Mouse (Mus musculus): Measurements from ENCODE around the gene Zfp92. TPM values are rescaled to one million over a fixed set of nuclear protein-coding genes. Genes with fewer than 3 reads are reported as not detected.

Gene Zfp92
- polyA plus RNA-seq, 1 experiment from 2014 or later, result 0.13 TPM

DNA sequence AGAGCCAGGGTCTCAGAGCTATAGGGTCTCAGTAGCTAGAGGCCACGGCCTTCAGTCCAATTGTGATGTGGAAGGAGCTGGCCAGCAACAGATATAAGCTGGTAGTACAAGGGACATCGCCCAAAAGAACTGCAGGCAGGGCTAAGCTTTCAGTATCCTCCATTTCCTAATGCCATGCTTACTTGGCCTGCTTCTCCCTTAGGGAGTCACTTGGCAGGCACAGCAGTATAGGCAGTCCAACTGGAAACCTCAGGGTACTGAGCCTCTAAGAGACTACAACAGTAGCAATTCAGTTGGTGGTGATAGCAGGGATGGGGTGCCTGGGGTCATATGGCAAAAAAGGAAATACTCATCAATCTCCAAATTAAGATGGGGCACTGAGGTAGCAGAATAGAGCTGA is 66.6 kb downstream of the Zfp92 start:
- H3K9me3 ChIP-seq, result no peaks in the 10 kb centered on the region
- H3K4me1 ChIP-seq, result peaks cover 11% of the 10 kb centered on the region
- no peak for DNase-seq (ENCODE audit: low spot score)
- H3K27ac ChIP-seq, result no peak overlapping the region
- H3K36me3 ChIP-seq, result no peaks in the 10 kb centered on the region
- H3K27me3 ChIP-seq (ENCODE audit: insufficient read depth, poor library complexity, severe bottlenecking), result peaks cover 44% of the 10 kb centered on the region; the same call in 1 of the 2 replicates
- no peak overlapping the region for H3K4me3 ChIP-seq
- 82% methylated on average over 2 of the region's 2 CpGs for WGBS

Other genes starting within 250 kb of the Zfp92 start
- not detected in 2 replicates for gene Spin2d, start 234.1 kb upstream of the Zfp92 start, polyA plus RNA-seq (2016; fragmentation: Nextera tagmentation; extraction: Ambion mirVana)
- gene Xlr3b, start 218.9 kb upstream of the Zfp92 start, polyA plus RNA-seq (2016; fragmentation: Nextera tagmentation; extraction: Ambion mirVana), result 6.0 and 9.8 TPM in 2 replicates
- gene Xlr4b, start 196.8 kb upstream of the Zfp92 start, polyA plus RNA-seq (2016; fragmentation: Nextera tagmentation; extraction: Ambion mirVana), result 0.74 and 0.83 TPM in 2 replicates
- 7.6 and 8.1 TPM in 2 replicates for gene F8a, start 182.8 kb upstream of the Zfp92 start, polyA plus RNA-seq (2016; fragmentation: Nextera tagmentation; extraction: Ambion mirVana)
- 0.25 and 0.34 TPM in 2 replicates for gene Xlr4c, start 168.0 kb upstream of the Zfp92 start, polyA plus RNA-seq (2016; fragmentation: Nextera tagmentation; extraction: Ambion mirVana)
- not detected in 2 replicates for gene Xlr3c, start 145.7 kb upstream of the Zfp92 start, polyA plus RNA-seq (2016; fragmentation: Nextera tagmentation; extraction: Ambion mirVana)
- not detected in 2 replicates for gene Xlr5a, start 118.1 kb upstream of the Zfp92 start, polyA plus RNA-seq (2016; fragmentation: Nextera tagmentation; extraction: Ambion mirVana)
- gene Xlr5c, start 118.1 kb upstream of the Zfp92 start, polyA plus RNA-seq (2016; fragmentation: Nextera tagmentation; extraction: Ambion mirVana), result not detected in 2 replicates
- gene Gm45015, start 74.3 kb upstream of the Zfp92 start, polyA plus RNA-seq (2016; fragmentation: Nextera tagmentation; extraction: Ambion mirVana), result not detected in 2 replicates
- gene Zfp275, start 68.5 kb upstream of the Zfp92 start, polyA plus RNA-seq (2016; fragmentation: Nextera tagmentation; extraction: Ambion mirVana), result 12.7 and 13.6 TPM in 2 replicates
- not detected in 2 replicates for gene Gm18336, start 12.4 kb upstream of the Zfp92 start, polyA plus RNA-seq (2016; fragmentation: Nextera tagmentation; extraction: Ambion mirVana)
- gene Trex2, start 24.2 kb downstream of the Zfp92 start, polyA plus RNA-seq (2016; fragmentation: Nextera tagmentation; extraction: Ambion mirVana), result not detected in 2 replicates
- gene Haus7, start 47.9 kb downstream of the Zfp92 start, polyA plus RNA-seq (2016; fragmentation: Nextera tagmentation; extraction: Ambion mirVana), result 83.7 and 90.0 TPM in 2 replicates
- gene Bgn, start 72.5 kb downstream of the Zfp92 start, polyA plus RNA-seq (2016; fragmentation: Nextera tagmentation; extraction: Ambion mirVana), result 18.6 and 30.3 TPM in 2 replicates
- 0.11 and 0.21 TPM in 2 replicates for gene Atp2b3, start 92.0 kb downstream of the Zfp92 start, polyA plus RNA-seq (2016; fragmentation: Nextera tagmentation; extraction: Ambion mirVana)
- gene Dusp9, start 228.3 kb downstream of the Zfp92 start, polyA plus RNA-seq (2016; fragmentation: Nextera tagmentation; extraction: Ambion mirVana), result 26.1 and 65.3 TPM in 2 replicates
- 7.3 and 8.0 TPM in 2 replicates for gene Pnck, start 249.0 kb downstream of the Zfp92 start, polyA plus RNA-seq (2016; fragmentation: Nextera tagmentation; extraction: Ambion mirVana)